Mouse (Mus musculus): Measurements from ENCODE around the gene Zfp13. TPM values are rescaled to one million over a fixed set of nuclear protein-coding genes. Genes with fewer than 3 reads are reported as not detected.

Gene Zfp13
- total and polyA plus RNA-seq, 2 experiments from 2014 or later = 23.3 to 48.2 TPM

DNA sequence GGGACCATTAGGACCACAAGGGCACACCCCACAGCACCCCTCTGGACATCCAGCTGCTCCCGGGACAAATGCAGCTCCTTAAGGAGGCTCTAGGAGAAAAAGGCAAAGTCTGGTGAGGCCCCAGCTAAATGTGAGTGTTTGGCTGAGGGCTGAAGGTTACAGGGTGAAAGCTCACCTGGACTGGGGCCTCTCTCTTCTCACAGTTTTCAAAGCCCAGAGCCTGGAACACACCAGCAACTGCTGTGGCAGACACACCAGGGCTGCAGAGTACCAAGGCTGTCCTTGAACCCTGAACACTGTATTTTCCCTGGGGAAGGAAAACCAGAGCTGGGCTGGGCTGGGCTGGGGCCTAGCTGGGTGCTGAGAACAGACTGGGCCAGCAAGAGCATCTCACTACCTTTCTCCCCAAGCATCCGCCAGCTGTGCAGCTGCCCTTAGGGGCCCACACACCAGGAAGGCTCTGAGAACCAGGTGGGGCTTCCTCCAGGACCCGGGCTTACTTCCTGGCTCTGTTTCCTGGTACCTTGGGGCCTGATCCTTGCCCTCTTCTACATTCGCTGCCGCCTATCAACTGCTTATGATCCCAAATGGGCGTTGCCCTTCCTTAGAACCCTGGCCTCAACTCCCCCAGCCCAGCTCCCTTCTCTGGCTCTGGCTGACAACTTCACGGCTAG, 43.9 kb downstream of the Zfp13 start:
- H3K4me2 ChIP-seq (ENCODE audit: low read depth, low read length, poor library complexity, severe bottlenecking) = no peak overlapping the region
- H3K9me3 ChIP-seq (ENCODE audit: low read length) = no peaks in the 10 kb centered on the region
- H3K27me3 ChIP-seq (ENCODE audit: insufficient read depth, low read length) = no peaks in the 10 kb centered on the region
- TF ChIP-seq CTCF (IDR thresholded peaks at IDR 0.05) = no peak
- H3K4me3 ChIP-seq (ENCODE audit: low read depth, low read length) = no peak overlapping the region
- H3K27ac ChIP-seq (ENCODE audit: low read depth, low read length) = no peak overlapping the region
- no peak for DNase-seq (ENCODE audit: low spot score)
- H3K4me1 ChIP-seq (ENCODE audit: insufficient read depth, low read length) = 0 out of 2 replicates have a peak, but pooled peaks cover 3% of the 10 kb centered on the region
- WGBS = 82% methylated on average over 7 of the region's 7 CpGs
- no peak overlapping the region for H3K9ac ChIP-seq (replicated peaks; ENCODE audit: low read length, poor library complexity, severe bottlenecking)
- no peak for ATAC-seq (ENCODE audit: low FRiP score)
- peaks cover 33% of the 10 kb centered on the region for H3K36me3 ChIP-seq (ENCODE audit: insufficient read depth, low read length)

DNA sequence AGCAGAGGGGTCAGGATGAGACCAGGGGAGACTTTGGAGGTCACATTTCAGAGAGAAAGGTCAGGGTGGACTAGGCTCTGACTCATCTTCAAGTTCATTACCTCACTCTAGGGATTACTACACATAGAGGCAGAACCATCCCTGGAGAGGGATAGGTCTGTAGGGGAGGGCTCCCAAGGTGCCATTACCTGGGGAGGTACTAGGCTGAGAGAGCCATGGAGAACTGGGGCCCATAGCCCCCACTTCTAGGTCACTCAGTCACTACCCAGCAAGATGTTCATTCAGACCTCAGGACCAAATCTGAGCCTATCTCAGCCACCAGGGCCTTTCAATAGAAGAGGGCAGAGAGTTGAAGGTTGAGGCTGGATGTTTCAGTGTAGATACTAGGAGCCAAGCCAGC, 45.0 kb downstream of the Zfp13 start:
- Histone ChIP-seq H3K9me3 (ENCODE audit: low read length) (no peaks in the 10 kb centered on the region), H3K27me3 (ENCODE audit: insufficient read depth, low read length) (no peaks in the 10 kb centered on the region), H3K4me3 (ENCODE audit: low read depth, low read length) (no peak overlapping the region), H3K4me1 (ENCODE audit: insufficient read depth, low read length) (0 out of 2 replicates have a peak, but pooled peaks cover 3% of the 10 kb centered on the region), H3K9ac (replicated peaks; ENCODE audit: low read length, poor library complexity, severe bottlenecking) (no peak overlapping the region), H3K36me3 (ENCODE audit: insufficient read depth, low read length) (peaks cover 33% of the 10 kb centered on the region), H3K4me2 (ENCODE audit: low read depth, low read length, poor library complexity, severe bottlenecking) (no peak overlapping the region), H3K27ac (ENCODE audit: low read depth, low read length) (no peak overlapping the region)
- DNase-seq (ENCODE audit: low spot score) (no peak), ATAC-seq (ENCODE audit: low FRiP score) (no peak)
- TF ChIP-seq CTCF (IDR thresholded peaks at IDR 0.05) = no peak

DNA sequence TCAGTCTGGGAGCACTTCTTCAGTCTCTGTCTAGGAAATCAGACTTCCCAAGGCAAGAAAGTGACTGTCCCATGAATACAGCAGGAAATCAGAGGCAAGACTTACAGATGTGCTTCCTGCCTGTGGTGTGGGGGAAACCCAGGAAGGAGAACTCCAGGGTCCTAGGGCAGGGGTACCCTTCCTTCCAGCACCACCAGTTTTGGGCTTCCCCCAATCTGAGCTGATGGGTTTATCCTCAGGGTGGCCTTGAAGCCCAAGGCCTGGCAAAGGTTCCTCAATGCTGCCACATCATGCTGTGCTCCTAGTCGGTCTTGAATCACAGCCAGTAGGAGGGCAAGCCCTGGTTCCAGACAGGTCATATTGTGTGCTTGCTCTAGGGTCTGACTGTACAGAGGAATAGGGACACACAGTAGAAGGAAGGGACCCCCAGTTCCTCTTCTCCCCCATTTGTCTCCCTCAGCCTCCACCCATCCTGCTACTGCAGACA, 45.6 kb downstream of the Zfp13 start:
- 0 out of 2 replicates have a peak, but pooled peaks cover 3% of the 10 kb centered on the region for H3K4me1 ChIP-seq (ENCODE audit: insufficient read depth, low read length)
- H3K9me3 ChIP-seq (ENCODE audit: low read length) = no peaks in the 10 kb centered on the region
- H3K27me3 ChIP-seq (ENCODE audit: insufficient read depth, low read length) = no peaks in the 10 kb centered on the region
- no peak overlapping the region for H3K4me2 ChIP-seq (ENCODE audit: low read depth, low read length, poor library complexity, severe bottlenecking)
- no peak overlapping the region for H3K27ac ChIP-seq (ENCODE audit: low read depth, low read length)
- DNase-seq (ENCODE audit: low spot score) = no peak
- H3K9ac ChIP-seq (replicated peaks; ENCODE audit: low read length, poor library complexity, severe bottlenecking) = no peak overlapping the region
- no peak overlapping the region for H3K4me3 ChIP-seq (ENCODE audit: low read depth, low read length)
- no peak for TF ChIP-seq CTCF (IDR thresholded peaks at IDR 0.05)
- no peak for ATAC-seq (ENCODE audit: low FRiP score)
- peaks cover 26% of the 10 kb centered on the region for H3K36me3 ChIP-seq (ENCODE audit: insufficient read depth, low read length)
- WGBS = 75% methylated on average over 1 of the region's 1 CpGs

DNA sequence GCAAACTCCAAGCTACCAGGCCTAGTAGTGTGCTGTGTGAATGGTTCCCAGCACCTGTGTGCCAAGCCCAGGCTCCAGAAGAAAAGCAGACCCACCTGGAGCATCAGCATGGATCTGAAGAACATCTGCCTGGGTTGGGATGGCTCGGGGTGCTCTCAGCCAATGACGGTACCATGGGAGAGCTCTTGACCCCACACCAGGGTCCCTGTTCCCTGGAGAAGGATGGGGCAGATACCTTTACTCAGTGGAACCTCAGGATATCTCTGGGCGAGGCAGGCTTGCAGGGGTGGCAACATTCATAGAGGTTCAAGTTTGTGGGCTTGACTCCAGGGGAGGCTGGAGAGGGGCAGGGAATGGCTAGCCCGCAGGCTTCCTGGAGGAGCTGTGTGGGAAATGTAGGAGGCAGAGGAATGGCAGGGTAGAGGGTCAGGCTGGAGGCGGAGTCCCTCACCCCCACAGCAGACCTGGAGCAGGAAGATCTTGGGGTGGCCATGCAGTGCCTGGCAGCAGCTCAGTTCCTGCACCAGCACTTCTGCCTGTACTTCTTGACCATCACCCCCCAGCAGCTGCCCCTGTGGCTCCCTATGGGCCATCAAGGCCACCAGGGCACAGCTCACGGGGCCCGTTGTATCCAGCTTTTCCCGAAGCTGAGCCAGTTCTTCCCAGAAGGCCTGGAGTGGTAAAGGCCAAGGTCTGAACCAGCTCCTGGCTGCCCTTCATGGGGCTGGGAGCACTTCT, 46.2 kb downstream of the Zfp13 start:
- peaks cover 23% of the 10 kb centered on the region for H3K36me3 ChIP-seq (ENCODE audit: insufficient read depth, low read length)
- 0 out of 2 replicates have a peak, but pooled peaks cover 3% of the 10 kb centered on the region for H3K4me1 ChIP-seq (ENCODE audit: insufficient read depth, low read length)
- H3K27me3 ChIP-seq (ENCODE audit: insufficient read depth, low read length) = no peaks in the 10 kb centered on the region
- DNase-seq (ENCODE audit: low spot score) = no peak
- ATAC-seq (ENCODE audit: low FRiP score) = no peak
- no peak overlapping the region for H3K4me3 ChIP-seq (ENCODE audit: low read depth, low read length)
- TF ChIP-seq CTCF (IDR thresholded peaks at IDR 0.05) = no peak
- WGBS = 87% methylated on average over 8 of the region's 8 CpGs
- no peaks in the 10 kb centered on the region for H3K9me3 ChIP-seq (ENCODE audit: low read length)
- H3K27ac ChIP-seq (ENCODE audit: low read depth, low read length) = no peak overlapping the region
- no peak overlapping the region for H3K4me2 ChIP-seq (ENCODE audit: low read depth, low read length, poor library complexity, severe bottlenecking)
- no peak overlapping the region for H3K9ac ChIP-seq (replicated peaks; ENCODE audit: low read length, poor library complexity, severe bottlenecking)

DNA sequence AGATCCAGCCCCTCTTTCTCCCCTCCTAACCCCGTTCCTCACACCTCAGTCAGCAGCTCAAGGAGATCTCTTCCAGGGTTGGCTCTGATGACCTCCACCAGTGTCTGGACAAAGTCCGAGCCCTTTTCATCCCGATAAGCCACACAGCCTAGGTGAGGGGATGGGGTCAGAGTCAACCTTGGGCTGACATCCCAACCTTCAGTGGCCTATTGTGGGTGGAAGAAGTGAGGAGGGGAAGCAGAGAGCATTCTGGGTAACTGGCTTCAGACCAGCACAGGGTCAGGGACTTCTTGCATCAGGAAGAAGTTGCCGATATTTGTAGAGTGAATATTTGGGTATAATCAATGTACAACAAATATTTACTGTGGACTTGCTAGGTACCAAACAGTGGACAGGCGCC, 47.3 kb downstream of the Zfp13 start:
- 0 out of 2 replicates have a peak, but pooled peaks cover 3% of the 10 kb centered on the region for H3K4me1 ChIP-seq (ENCODE audit: insufficient read depth, low read length)
- H3K36me3 ChIP-seq (ENCODE audit: insufficient read depth, low read length) = peaks cover 12% of the 10 kb centered on the region; the same call in 1 of the 2 replicates
- DNase-seq (ENCODE audit: low spot score) (no peak), ATAC-seq (ENCODE audit: low FRiP score) (no peak)
- 71% methylated on average over 5 of the region's 5 CpGs for WGBS
- H3K9me3 ChIP-seq (ENCODE audit: low read length) = no peaks in the 10 kb centered on the region
- no peak overlapping the region for H3K27ac ChIP-seq (ENCODE audit: low read depth, low read length)
- no peak for TF ChIP-seq CTCF (IDR thresholded peaks at IDR 0.05)
- H3K4me3 ChIP-seq (ENCODE audit: low read depth, low read length) = no peak overlapping the region
- 0 out of 2 replicates have a peak overlapping the region, but pooled peaks have one; percentile 1 for H3K9ac ChIP-seq (replicated peaks; ENCODE audit: low read length, poor library complexity, severe bottlenecking)
- no peaks in the 10 kb centered on the region for H3K27me3 ChIP-seq (ENCODE audit: insufficient read depth, low read length)
- H3K4me2 ChIP-seq (ENCODE audit: low read depth, low read length, poor library complexity, severe bottlenecking) = peak overlapping the region; percentile 82

DNA sequence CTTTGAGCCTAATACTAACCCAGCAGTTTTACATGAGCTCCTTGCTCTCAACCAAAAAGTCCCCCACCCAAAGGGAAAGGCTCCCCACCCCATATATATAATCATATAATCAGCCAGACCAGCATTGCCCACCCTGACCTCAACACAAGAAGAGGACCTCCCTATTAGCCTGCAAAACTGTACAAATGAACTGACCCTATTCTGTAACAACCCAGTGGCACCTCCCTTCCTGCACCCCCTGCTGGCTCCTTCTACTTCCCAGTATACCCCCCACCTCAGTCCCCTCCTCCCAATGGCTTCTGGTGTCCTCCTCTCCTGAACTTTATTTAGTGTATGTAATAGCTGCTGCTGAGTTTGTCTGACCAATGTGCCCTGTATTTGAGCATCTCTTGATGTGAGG, 47.9 kb downstream of the Zfp13 start:
- Histone ChIP-seq H3K9ac (replicated peaks; ENCODE audit: low read length, poor library complexity, severe bottlenecking) (peak overlapping the region; percentile 64), H3K36me3 (ENCODE audit: insufficient read depth, low read length) (0 out of 2 replicates have a peak, but pooled peaks cover 10% of the 10 kb centered on the region), H3K4me2 (ENCODE audit: low read depth, low read length, poor library complexity, severe bottlenecking) (peak overlapping the region; percentile 82), H3K9me3 (ENCODE audit: low read length) (no peaks in the 10 kb centered on the region), H3K27me3 (ENCODE audit: insufficient read depth, low read length) (no peaks in the 10 kb centered on the region), H3K4me1 (ENCODE audit: insufficient read depth, low read length) (0 out of 2 replicates have a peak, but pooled peaks cover 3% of the 10 kb centered on the region), H3K4me3 (ENCODE audit: low read depth, low read length) (peak overlapping the region; percentile 55), H3K27ac (ENCODE audit: low read depth, low read length) (peak overlapping the region; percentile 84)
- ATAC-seq (ENCODE audit: low FRiP score) (no peak), DNase-seq (ENCODE audit: low spot score) (no peak)
- TF ChIP-seq CTCF (IDR thresholded peaks at IDR 0.05) = no peak; the same call in 1 of the 2 replicates
